Mouse (Mus musculus) hindbrain, embryonic 11.5 days (tissue): ENCODE measurements around the gene Helz. TPM values are rescaled to one million over a fixed set of nuclear protein-coding genes. Genes with fewer than 3 reads are reported as not detected.

Experiments used
- ATAC-seq: fragments of 200-750 bp; cut with Nextera tagmentation; 2 replicates; pipeline ENCODE4 v1.8.0; 2017; ENCODE audit warnings: mild to moderate bottlenecking, moderate TSS enrichment, moderate library complexity; ENCODE audit not compliant: low FRiP score
- DNase-seq: peaks from one replicate; pipeline ENCODE4 v3.0.0-alpha.2; 2015; ENCODE audit warnings: low spot score
- H3K27ac ChIP-seq: fragments of 300-500 bp; sonication (generic); 2 replicates; pipeline ENCODE4 v1.5.1; 2014; ENCODE audit warnings: mild to moderate bottlenecking, low read depth, low read length
- H3K27me3 ChIP-seq: fragments of 300-500 bp; sonication (generic); 2 replicates; pipeline ENCODE4 v1.6.1; 2014; ENCODE audit warnings: mild to moderate bottlenecking, low read length, moderate library complexity, mixed read lengths; ENCODE audit not compliant: control insufficient read depth, insufficient read depth
- H3K36me3 ChIP-seq: fragments of 300-500 bp; sonication (generic); 2 replicates; pipeline ENCODE4 v1.6.1; 2014; ENCODE audit warnings: mild to moderate bottlenecking, low read length, moderate library complexity, mixed read lengths; ENCODE audit not compliant: control insufficient read depth, insufficient read depth
- H3K4me1 ChIP-seq: fragments of 300-500 bp; sonication (generic); replicated peaks from 2 replicates; pipeline ENCODE4 v1.6.1; 2014; ENCODE audit warnings: low read length, mixed read lengths; ENCODE audit not compliant: control insufficient read depth, insufficient read depth
- H3K4me2 ChIP-seq: fragments of 300-500 bp; sonication (generic); replicated peaks from 2 replicates; pipeline ENCODE4 v1.6.1; 2014; ENCODE audit warnings: mild to moderate bottlenecking, low read depth, low read length
- H3K4me3 ChIP-seq: fragments of 300-500 bp; sonication (generic); 2 replicates; pipeline ENCODE4 v1.5.1; 2014; ENCODE audit warnings: low read depth, low read length
- H3K9ac ChIP-seq: fragments of 300-500 bp; sonication (generic); 2 replicates; pipeline ENCODE4 v1.6.1; 2014; ENCODE audit warnings: low read depth, low read length
- H3K9me3 ChIP-seq: fragments of 300-500 bp; sonication (generic); 2 replicates; pipeline ENCODE4 v1.6.1; 2016; ENCODE audit warnings: low read length; ENCODE audit not compliant: control insufficient read depth
- WGBS: fragments of 180-500 bp; shearing (Covaris S2); extraction: QIAGEN DNeasy Blood & Tissue Kit; methylation state at CpG from one replicate; pipeline ENCODE4 v1.1.7; 2014; 5-methylcytosine and 5-hydroxymethylcytosine counted together
- polyA plus RNA-seq: library from polyadenylated mRNA; unstranded; fragments of >200 nt; fragmentation: Nextera tagmentation; extraction: Ambion mirVana; gene quantifications from 2 replicates; pipeline ENCODE4 v1.2.1, GENCODE M21; 2014

Gene Helz
- polyA plus RNA-seq, 1 experiment from 2014 or later, result 22.6 TPM

- H3K4me3 ChIP-seq, result no peak overlapping the region
- no peaks in the 10 kb centered on the region for H3K27me3 ChIP-seq
- ATAC-seq (no peak), DNase-seq (no peak)
- H3K4me2 ChIP-seq, result no peak overlapping the region
- WGBS, result 93% methylated on average over 4 of the region's 4 CpGs
- no peaks in the 10 kb centered on the region for H3K4me1 ChIP-seq
- no peak overlapping the region for H3K9ac ChIP-seq
- 0 out of 2 replicates have a peak, but pooled peaks cover 2% of the 10 kb centered on the region for H3K36me3 ChIP-seq
- H3K9me3 ChIP-seq, result no peaks in the 10 kb centered on the region
- H3K27ac ChIP-seq, result no peak overlapping the region
Measured at GRCm38 (mm10) chr11:107660452-107660851, 112.7 kb downstream of the Helz start.

GRCm38 (mm10) chr11:107662666-107663065, 114.9 kb downstream of the Helz start:
- Histone ChIP-seq H3K4me3 (no peak overlapping the region), H3K4me2 (no peak overlapping the region), H3K36me3 (0 out of 2 replicates have a peak, but pooled peaks cover 4% of the 10 kb centered on the region), H3K27me3 (no peaks in the 10 kb centered on the region), H3K27ac (no peak overlapping the region), H3K4me1 (no peaks in the 10 kb centered on the region), H3K9me3 (no peaks in the 10 kb centered on the region), H3K9ac (no peak overlapping the region)
- ATAC-seq (no peak), DNase-seq (no peak)
- 81% methylated on average over 5 of the region's 5 CpGs for WGBS

- H3K9me3 ChIP-seq, result no peaks in the 10 kb centered on the region
- no peak overlapping the region for H3K9ac ChIP-seq
- ATAC-seq (no peak), DNase-seq (no peak)
- 98% methylated on average over 2 of the region's 2 CpGs for WGBS
- H3K27ac ChIP-seq, result no peak overlapping the region
- no peak overlapping the region for H3K4me2 ChIP-seq
- peaks cover 5% of the 10 kb centered on the region; the same call in 1 of the 2 replicates for H3K36me3 ChIP-seq
- no peak overlapping the region for H3K4me3 ChIP-seq
- H3K4me1 ChIP-seq, result no peaks in the 10 kb centered on the region
- H3K27me3 ChIP-seq, result no peaks in the 10 kb centered on the region
Measured at GRCm38 (mm10) chr11:107667542-107667941, 119.8 kb downstream of the Helz start.

- ATAC-seq, result no peak
- no peak for DNase-seq
- Histone ChIP-seq H3K27ac (no peak overlapping the region), H3K27me3 (no peaks in the 10 kb centered on the region), H3K4me3 (no peak overlapping the region), H3K4me2 (no peak overlapping the region), H3K36me3 (peaks cover 6% of the 10 kb centered on the region; the same call in 1 of the 2 replicates), H3K9me3 (no peaks in the 10 kb centered on the region), H3K4me1 (no peaks in the 10 kb centered on the region), H3K9ac (no peak overlapping the region)
- WGBS, result 91% methylated on average over 6 of the region's 6 CpGs
Measured at GRCm38 (mm10) chr11:107668223-107668622, 120.5 kb downstream of the Helz start.

DNA sequence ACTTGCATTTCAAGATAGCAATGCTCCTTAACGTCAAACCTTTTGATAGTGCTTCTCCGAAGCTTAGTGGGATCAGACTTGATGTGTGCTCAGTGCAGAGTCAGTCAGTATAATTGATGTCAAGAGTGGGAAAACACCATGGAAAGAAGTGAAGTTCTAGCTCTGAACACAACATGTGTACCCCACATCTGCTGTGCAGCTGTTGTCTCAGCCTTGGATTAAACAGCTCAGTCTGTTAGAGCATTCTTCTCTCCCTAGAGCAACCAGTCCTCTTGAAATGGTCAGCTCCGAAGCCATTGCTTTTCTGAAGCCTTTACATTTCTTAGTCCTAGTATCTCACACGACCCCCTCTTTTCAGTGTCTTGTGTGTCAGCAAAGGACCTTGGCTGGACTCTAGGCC, 121.2 kb downstream of the Helz start:
- Histone ChIP-seq H3K36me3 (peaks cover 6% of the 10 kb centered on the region; the same call in 1 of the 2 replicates), H3K4me1 (no peaks in the 10 kb centered on the region), H3K27ac (no peak overlapping the region), H3K4me3 (no peak overlapping the region), H3K9me3 (no peaks in the 10 kb centered on the region), H3K27me3 (no peaks in the 10 kb centered on the region), H3K9ac (no peak overlapping the region), H3K4me2 (no peak overlapping the region)
- DNase-seq, result no peak
- WGBS, result 78% methylated on average over 4 of the region's 4 CpGs
- no peak for ATAC-seq

- no peak overlapping the region for H3K27ac ChIP-seq
- H3K36me3 ChIP-seq, result peaks cover 4% of the 10 kb centered on the region; the same call in 1 of the 2 replicates
- WGBS, result 93% methylated on average over 5 of the region's 5 CpGs
- no peak overlapping the region for H3K4me3 ChIP-seq
- 0 out of 2 replicates have a peak, but pooled peaks cover 2% of the 10 kb centered on the region for H3K4me1 ChIP-seq
- H3K4me2 ChIP-seq, result no peak overlapping the region
- DNase-seq (no peak), ATAC-seq (no peak)
- H3K27me3 ChIP-seq, result no peaks in the 10 kb centered on the region
- H3K9ac ChIP-seq, result no peak overlapping the region
- H3K9me3 ChIP-seq, result no peaks in the 10 kb centered on the region
Measured at GRCm38 (mm10) chr11:107674006-107674405, 126.3 kb downstream of the Helz start.

DNA sequence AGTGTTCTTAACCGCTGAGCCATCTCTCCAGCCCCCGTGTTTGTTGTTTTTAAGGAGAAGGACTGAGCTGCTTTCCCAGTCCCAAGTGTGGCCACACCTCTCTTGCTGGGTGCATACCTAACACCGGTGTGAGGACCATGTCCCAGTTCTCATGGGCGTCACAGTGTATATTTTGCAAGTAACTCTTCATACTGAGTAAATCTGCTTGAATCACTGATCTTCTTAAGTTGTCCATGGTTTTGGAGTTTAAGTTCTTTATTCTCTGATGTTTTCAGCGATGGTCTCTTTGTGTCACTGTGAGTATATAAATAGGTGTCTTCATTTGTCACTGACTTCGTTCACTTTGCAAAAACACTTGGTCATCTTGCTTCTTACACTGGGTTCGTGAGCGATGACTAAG, 126.9 kb downstream of the Helz start:
- Histone ChIP-seq H3K4me2 (no peak overlapping the region), H3K4me3 (no peak overlapping the region), H3K4me1 (0 out of 2 replicates have a peak, but pooled peaks cover 2% of the 10 kb centered on the region), H3K9ac (no peak overlapping the region), H3K36me3 (peaks cover 4% of the 10 kb centered on the region; the same call in 1 of the 2 replicates), H3K27me3 (no peaks in the 10 kb centered on the region), H3K9me3 (no peaks in the 10 kb centered on the region), H3K27ac (no peak overlapping the region)
- ATAC-seq (no peak), DNase-seq (no peak)
- WGBS, result 92% methylated on average over 8 of the region's 8 CpGs

GRCm38 (mm10) chr11:107675246-107675645, 127.5 kb downstream of the Helz start:
- Histone ChIP-seq H3K4me2 (no peak overlapping the region), H3K4me1 (0 out of 2 replicates have a peak, but pooled peaks cover 2% of the 10 kb centered on the region), H3K9me3 (no peaks in the 10 kb centered on the region), H3K9ac (no peak overlapping the region), H3K36me3 (peaks cover 4% of the 10 kb centered on the region; the same call in 1 of the 2 replicates), H3K4me3 (no peak overlapping the region), H3K27ac (no peak overlapping the region), H3K27me3 (no peaks in the 10 kb centered on the region)
- DNase-seq, result no peak
- WGBS, result 94% methylated on average over 10 of the region's 10 CpGs
- no peak for ATAC-seq

DNA sequence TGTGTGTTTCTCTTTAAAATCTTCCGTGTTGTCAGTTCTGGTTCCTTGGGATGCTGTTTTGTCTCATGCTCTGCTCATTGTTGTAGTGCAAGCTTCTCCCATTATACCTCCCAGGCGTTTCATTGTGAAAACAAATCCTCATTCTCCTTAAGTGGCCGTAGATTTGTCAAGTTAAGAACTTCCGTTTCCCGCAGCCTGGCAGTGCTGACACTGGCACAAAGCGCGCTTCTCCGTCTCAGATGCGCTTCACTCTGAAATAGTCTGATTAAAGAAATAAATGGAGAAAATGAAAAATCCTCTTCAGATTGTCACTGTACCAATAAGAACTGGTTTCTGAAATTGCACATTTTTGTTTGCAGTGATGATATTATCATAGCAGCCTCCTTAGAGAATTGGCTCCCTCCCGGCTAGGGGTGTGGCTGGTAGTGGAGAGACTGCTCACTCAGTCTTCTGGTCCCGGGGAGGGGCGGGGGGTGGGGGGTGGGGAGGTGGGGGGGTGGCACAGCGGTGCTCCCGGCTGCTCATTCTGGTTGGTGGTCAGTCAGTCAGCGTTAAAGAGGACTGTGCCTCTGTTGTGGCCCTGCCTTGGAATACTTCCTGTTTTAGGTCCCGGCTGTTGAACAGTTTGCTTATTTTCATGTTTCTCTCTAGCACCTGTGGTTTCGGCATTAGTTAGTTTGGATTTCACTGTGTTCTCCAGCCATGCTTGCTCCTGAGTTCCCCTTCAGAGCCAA, 128.6 kb downstream of the Helz start:
- no peaks in the 10 kb centered on the region for H3K9me3 ChIP-seq
- no peak overlapping the region for H3K4me3 ChIP-seq
- ATAC-seq (no peak), DNase-seq (no peak)
- WGBS, result 66% methylated on average over 17 of the region's 17 CpGs
- H3K27me3 ChIP-seq, result no peaks in the 10 kb centered on the region
- 0 out of 2 replicates have a peak, but pooled peaks cover 2% of the 10 kb centered on the region for H3K4me1 ChIP-seq
- H3K9ac ChIP-seq, result no peak overlapping the region
- H3K4me2 ChIP-seq, result no peak overlapping the region
- H3K36me3 ChIP-seq, result peaks cover 4% of the 10 kb centered on the region; the same call in 1 of the 2 replicates
- peak overlapping the region; percentile 6; the same call in 1 of the 2 replicates for H3K27ac ChIP-seq
